ENCODE assay signal across 16 mouse cellular contexts in the genomic region with DNA sequence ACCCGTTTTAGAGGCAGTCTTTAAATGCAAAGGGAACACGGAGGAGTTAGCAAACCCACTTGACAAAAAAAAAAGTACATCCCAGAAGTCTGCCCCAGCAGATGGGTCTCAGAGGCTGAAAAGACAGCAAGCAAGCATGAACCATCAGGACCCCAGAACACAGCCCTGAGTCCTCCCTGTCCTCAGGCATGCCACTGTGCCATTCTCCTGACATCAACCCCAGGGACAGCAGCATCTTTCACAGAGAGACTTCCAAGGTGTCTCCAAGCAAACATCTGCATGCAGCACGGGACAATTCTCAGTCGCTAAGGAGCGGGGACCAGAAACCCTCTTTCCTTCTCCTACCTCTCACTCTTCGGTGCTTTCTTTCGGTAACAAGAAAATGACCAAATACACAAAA.
"Had no signal": no experiment of that assay in that cellular context is flagged by ENCODE, and none has a peak within 500 bp of the region (broad histone marks: within the 10 kb centered on the region; RNA-seq: fewer than 3 reads in every experiment).

No protein-coding gene starts in this region.

- H3K27ac ChIP-seq: neural tube, embryonic 12.5 days; neural tube, embryonic 13.5 days; stomach, embryonic 15.5 days; stomach, postnatal 0 days had no signal

- H3K27me3 ChIP-seq: neural tube, embryonic 12.5 days; neural tube, embryonic 13.5 days; stomach, embryonic 15.5 days had no signal

- H3K4me1 ChIP-seq: neural tube, embryonic 12.5 days; neural tube, embryonic 13.5 days had no signal

- H3K36me3 ChIP-seq: stomach, embryonic 15.5 days had no signal

- H3K9ac ChIP-seq: neural tube, embryonic 12.5 days; neural tube, embryonic 13.5 days; stomach, embryonic 15.5 days had no signal

- H3K4me3 ChIP-seq: neural tube, embryonic 12.5 days; neural tube, embryonic 13.5 days; stomach, embryonic 15.5 days had no signal

- H3K9me3 ChIP-seq: stomach, embryonic 15.5 days had no signal

- H3K4me2 ChIP-seq: neural tube, embryonic 12.5 days; neural tube, embryonic 13.5 days; stomach, embryonic 15.5 days had no signal

- DNase-seq: retina, postnatal 1 day; right cerebral cortex, adult 18-20 months; right cerebral cortex, postnatal 14 days; right cerebral cortex, postnatal 25 days; right cerebral cortex, postnatal 4 days; spleen, adult 18-20 months; thymus, adult 18-20 months; thymus, adult 2 months; thymus, postnatal 14 days; thymus, postnatal 25 days; thymus, postnatal 36 days; thymus, postnatal 4 days had no signal
